Mouse (Mus musculus) CH12.LX (cell line): Measurements from ENCODE around the gene Hist1h3a. TPM values are rescaled to one million over a fixed set of nuclear protein-coding genes. Genes with fewer than 3 reads are reported as not detected.
"Not testable (repeated sequence)": the region's sequence is repeated elsewhere in the genome, so short reads cannot be mapped to it uniquely, and the experiment has no call there.

Experiments used
- DNase-seq: peaks from one replicate; pipeline ENCODE4 v3.0.0-alpha.2; 2013; ENCODE audit errors: extremely low read depth
- H3K27ac ChIP-seq: 2 replicates; pipeline ENCODE4 v1.5.1; 2012; ENCODE audit warnings: low read depth, mild to moderate bottlenecking, control low read depth, moderate library complexity; ENCODE audit not compliant: insufficient read depth
- H3K27me3 ChIP-seq: replicated peaks from 2 replicates; pipeline ENCODE3; 2012; ENCODE audit warnings: inconsistent platforms
- H3K36me3 ChIP-seq, 2 experiments: replicated peaks in 1 of 2; 2 replicates each; pipeline versions ENCODE3 to v1.6.1; 2012; ENCODE audit warnings: inconsistent platforms in 1 of 2, low read length in 1 of 2, mild to moderate bottlenecking in 1 of 2, mixed read lengths in 1 of 2, moderate library complexity in 1 of 2; ENCODE audit not compliant: control insufficient read depth in 1 of 2, insufficient read depth in 1 of 2
- H3K4me1 ChIP-seq, 2 experiments: 2 replicates each; pipeline ENCODE4 v1.6.1; 2012; ENCODE audit warnings: inconsistent platforms in 1 of 2, moderate library complexity in 1 of 2; ENCODE audit not compliant: insufficient read depth in 2 of 2, control insufficient read depth in 1 of 2
- H3K4me2 ChIP-seq: 2 replicates; pipeline ENCODE4 v1.6.1; 2012; ENCODE audit warnings: low read depth, mild to moderate bottlenecking, control low read depth; ENCODE audit not compliant: poor library complexity, insufficient read depth, severe bottlenecking
- H3K4me3 ChIP-seq, 3 experiments: fragments of 150-350 bp in 1 of 3; sonication (generic) in 1 of 3; replicated peaks in 1 of 3; 2 replicates each; pipeline versions ENCODE3 to v1.5.1; 2011 to 2012; ENCODE audit warnings: low read depth in 2 of 3, low read length in 2 of 3, mild to moderate bottlenecking in 2 of 3, moderate library complexity in 2 of 3, control low read depth in 1 of 3, improper control_type of control experiment in 1 of 3, inconsistent platforms in 1 of 3, mixed read lengths in 1 of 3; ENCODE audit not compliant: poor library complexity in 1 of 3
- H3K79me2 ChIP-seq: replicated peaks from 2 replicates; pipeline ENCODE4 v1.6.1; 2012; ENCODE audit warnings: mild to moderate bottlenecking, moderate library complexity; ENCODE audit not compliant: control insufficient read depth, poor library complexity, insufficient read depth, severe bottlenecking; ENCODE audit errors: extremely low read depth
- H3K9ac ChIP-seq: 2 replicates; pipeline ENCODE4 v1.6.1; 2012; ENCODE audit warnings: low read depth, mild to moderate bottlenecking, control low read depth, moderate library complexity; ENCODE audit not compliant: insufficient read depth
- H3K9me3 ChIP-seq: replicated peaks from 2 replicates; pipeline ENCODE3; 2012; ENCODE audit warnings: low read length, inconsistent platforms, mixed read lengths
- CHD1 ChIP-seq: IDR thresholded peaks from 2 replicates; pipeline ENCODE4 v1.6.1; 2012; ENCODE audit warnings: low read depth, low read length, improper control_type of control experiment, inconsistent platforms
- CHD2 ChIP-seq: IDR thresholded peaks from 2 replicates; pipeline ENCODE4 v1.6.1; 2011; ENCODE audit warnings: low read length, improper control_type of control experiment
- ELF1 ChIP-seq: IDR thresholded peaks from 2 replicates; pipeline ENCODE4 v1.6.1; 2014; ENCODE audit warnings: low read depth, mild to moderate bottlenecking, inconsistent platforms, low read length, improper control_type of control experiment
- ETS1 ChIP-seq: conservative IDR thresholded peaks from 2 replicates; pipeline ENCODE4 v1.6.1; 2012; ENCODE audit warnings: low read depth, mild to moderate bottlenecking, inconsistent platforms, low read length, improper control_type of control experiment, moderate library complexity
- GABPA ChIP-seq: IDR thresholded peaks from 2 replicates; pipeline ENCODE4 v1.6.1; 2012; ENCODE audit warnings: low read depth, low read length, improper control_type of control experiment, inconsistent platforms; ENCODE audit not compliant: insufficient replicate concordance
- HCFC1 ChIP-seq: IDR thresholded peaks from 2 replicates; pipeline ENCODE4 v1.6.1; 2012; ENCODE audit warnings: low read depth, mild to moderate bottlenecking, inconsistent platforms, low read length, improper control_type of control experiment
- IRF4 ChIP-seq: IDR thresholded peaks from 2 replicates; pipeline ENCODE4 v1.6.1; 2014; ENCODE audit warnings: low read depth, mild to moderate bottlenecking, inconsistent platforms, low read length, improper control_type of control experiment
- JUND ChIP-seq: conservative IDR thresholded peaks from 2 replicates; pipeline ENCODE4 v1.6.1; 2011; ENCODE audit warnings: low read depth, low read length, improper control_type of control experiment
- KAT2A ChIP-seq: IDR thresholded peaks from 2 replicates; pipeline ENCODE4 v1.6.1; 2012; ENCODE audit warnings: low read length, improper control_type of control experiment, inconsistent platforms; ENCODE audit not compliant: insufficient replicate concordance
- MAFK ChIP-seq: IDR thresholded peaks from 2 replicates; pipeline ENCODE4 v1.6.1; 2011; ENCODE audit warnings: low read length, improper control_type of control experiment; ENCODE audit not compliant: insufficient replicate concordance
- MAX ChIP-seq: IDR thresholded peaks from 2 replicates; pipeline ENCODE4 v1.6.1; 2011; ENCODE audit warnings: low read length, improper control_type of control experiment
- MAZ ChIP-seq: IDR thresholded peaks from 2 replicates; pipeline ENCODE4 v1.6.1; 2012; ENCODE audit warnings: low read depth, mild to moderate bottlenecking, inconsistent platforms, low read length, improper control_type of control experiment, moderate library complexity
- MXI1 ChIP-seq: IDR thresholded peaks from 2 replicates; pipeline ENCODE4 v1.6.1; 2011; ENCODE audit warnings: mild to moderate bottlenecking, low read depth, low read length, improper control_type of control experiment
- MYC ChIP-seq: IDR thresholded peaks from 2 replicates; pipeline ENCODE4 v1.6.1; 2011; ENCODE audit warnings: low read depth, mild to moderate bottlenecking, improper control_type of control experiment, low read length
- NELFE ChIP-seq: IDR thresholded peaks from 2 replicates; pipeline ENCODE4 v1.6.1; 2011; ENCODE audit warnings: low read depth, low read length, improper control_type of control experiment
- NRF1 ChIP-seq: IDR thresholded peaks from 2 replicates; pipeline ENCODE4 v1.6.1; 2014; ENCODE audit warnings: low read depth, mild to moderate bottlenecking, inconsistent platforms, low read length, improper control_type of control experiment, moderate library complexity
- POLR2A ChIP-seq: IDR thresholded peaks from 2 replicates; pipeline ENCODE4 v1.6.1; 2011; ENCODE audit warnings: low read depth, mild to moderate bottlenecking, improper control_type of control experiment, low read length
- RAD21 ChIP-seq: IDR thresholded peaks from 2 replicates; pipeline ENCODE4 v1.6.1; 2011; ENCODE audit warnings: low read depth, mild to moderate bottlenecking, low read length, improper control_type of control experiment, moderate library complexity
- RCOR1 ChIP-seq: conservative IDR thresholded peaks from 2 replicates; pipeline ENCODE4 v1.6.1; 2012; ENCODE audit warnings: low read depth, mild to moderate bottlenecking, inconsistent platforms, low read length, improper control_type of control experiment
- TBP ChIP-seq: conservative IDR thresholded peaks from 2 replicates; pipeline ENCODE4 v1.6.1; 2011; ENCODE audit warnings: low read depth, low read length, improper control_type of control experiment
- TCF12 ChIP-seq: IDR thresholded peaks from 2 replicates; pipeline ENCODE4 v1.6.1; 2014; ENCODE audit warnings: low read depth, mild to moderate bottlenecking, inconsistent platforms, low read length, improper control_type of control experiment
- USF1 ChIP-seq: IDR thresholded peaks from 2 replicates; pipeline ENCODE4 v1.6.1; 2014; ENCODE audit warnings: low read depth, mild to moderate bottlenecking, inconsistent platforms, low read length, improper control_type of control experiment
- ZNF384 ChIP-seq: IDR thresholded peaks from 2 replicates; pipeline ENCODE4 v1.6.1; 2012; ENCODE audit warnings: low read depth, low read length, improper control_type of control experiment, inconsistent platforms
- dilution Hi-C: fragments of 300-500 bp; cut with MboI; formaldehyde crosslinking; loops from 2 replicates; pipeline ENCODE4 v1.14.3; 2020; ENCODE audit warnings: low sequenced_read_pairs; ENCODE audit not compliant: extremely low pct_unique_long_range_greater_than_20kb, extremely low pct_ligation_motif_present
- in situ Hi-C: fragments of 300-500 bp; cut with MboI; formaldehyde crosslinking; loops from 3 replicates; pipeline ENCODE4 v1.14.3; 2019; ENCODE audit warnings: low sequenced_read_pairs, low pct_ligation_motif_present, low pct_unique_long_range_greater_than_20kb, mixed read lengths
- polyA plus RNA-seq: library from polyadenylated mRNA; unstranded; fragments of >175 nt; gene quantifications from 2 replicates; pipeline ENCODE4 v1.2.1, GENCODE M21; 2012; ENCODE audit warnings: low read depth; ENCODE audit not compliant: insufficient read length
- total RNA-seq, 2 experiments: library from RNA; depleted of rRNA; stranded (reverse); fragments of 300-350 nt in 1 of 2; fragments of >200 nt in 1 of 2; gene quantifications; 2 replicates each; pipeline ENCODE4 v1.2.3; 2012 to 2014

Hist1h3a gene
- total and polyA plus RNA-seq, 3 experiments = 3.2 to 1,392 (median 78.5) TPM

- no peaks in the 10 kb centered on the region for H3K36me3 ChIP-seq
- no peak overlapping the region for H3K4me2 ChIP-seq
- DNase-seq = no peak
- no peak overlapping the region for H3K9ac ChIP-seq
- no peaks in the 10 kb centered on the region for H3K9me3 ChIP-seq
- no peak overlapping the region for H3K27ac ChIP-seq
- H3K27me3 ChIP-seq = no peaks in the 10 kb centered on the region
- dilution Hi-C loops (no loop called here), in situ Hi-C loops (loop anchor here (25.0 kb wide), 1 partner anchor 1735 kb away; the partner anchor contains the start of genes Hist1h2ag, Hist1h2ah, Hist1h2bj and Hist1h2bk)
- H3K4me1 ChIP-seq = peaks cover 0 to 5% of the 10 kb centered on the region in 2 experiments; a peak in 1 of 4 replicates
- TF ChIP-seq RCOR1 (no peak), MXI1 (no peak), CHD1 (no peak), TCF12 (no peak), KAT2A (no peak), NELFE (no peak), ETS1 (no peak), POLR2A (no peak), ZNF384 (no peak), TBP (no peak)
- H3K79me2 ChIP-seq = no peaks in the 10 kb centered on the region
- H3K4me3 ChIP-seq = no peak overlapping the region
These were observed 10.6 kb upstream of the Hist1h3a start for GRCm38 (mm10) chr13:23772561-23773313.

GRCm38 (mm10) chr13:23769613-23770012 lies 7.4 kb upstream of the Hist1h3a start, which contains the start of gene Trim38:
TSS of gene Trim38 (plus strand) at chr13:23769913.
- H3K9me3 ChIP-seq, H3K9ac ChIP-seq, H3K27me3 ChIP-seq, H3K36me3 ChIP-seq, H3K79me2 ChIP-seq, H3K4me2 ChIP-seq, H3K4me3 ChIP-seq, DNase-seq, dilution Hi-C loops, H3K27ac ChIP-seq: not testable (repeated sequence)
- in situ Hi-C loops = loop anchor here (25.0 kb wide), 1 partner anchor 1732 kb away; the partner anchor contains the start of genes Hist1h2ag, Hist1h2ah, Hist1h2bj and Hist1h2bk
- H3K4me1 ChIP-seq = peaks cover 0 to 10% of the 10 kb centered on the region in 2 experiments; a peak in 1 of 4 replicates

GRCm38 (mm10) chr13:23768834-23769397 lies 6.7 kb upstream of the Hist1h3a start:
- in situ Hi-C loops (loop anchor here (25.0 kb wide), 1 partner anchor 1732 kb away; the partner anchor contains the start of genes Hist1h2ag, Hist1h2ah, Hist1h2bj and Hist1h2bk), dilution Hi-C loops (no loop called here)
- H3K36me3 ChIP-seq = no peaks in the 10 kb centered on the region
- no peak overlapping the region for H3K4me3 ChIP-seq
- TF ChIP-seq MAX (no peak), MAZ (no peak), MAFK (no peak), ELF1 (no peak), CHD2 (no peak), USF1 (no peak), RAD21 (no peak), ETS1 (no peak), GABPA (no peak), IRF4 (no peak), MYC (no peak), NELFE (no peak), JUND (no peak), NRF1 (no peak), HCFC1 (no peak)
- no peaks in the 10 kb centered on the region for H3K79me2 ChIP-seq
- no peaks in the 10 kb centered on the region for H3K27me3 ChIP-seq
- DNase-seq = no peak
- H3K9me3 ChIP-seq = no peaks in the 10 kb centered on the region
- H3K4me2 ChIP-seq = no peak overlapping the region
- peaks cover 0 to 16% of the 10 kb centered on the region in 2 experiments; a peak in 2 of 4 replicates for H3K4me1 ChIP-seq
- H3K27ac ChIP-seq = no peak overlapping the region
- no peak overlapping the region for H3K9ac ChIP-seq
